Mouse (Mus musculus) neutrophil, adult 5-6 weeks (primary cell): ENCODE data around the gene Rbm19. TPM values are rescaled to one million over a fixed set of nuclear protein-coding genes. Genes with fewer than 3 reads are reported as not detected.

Experiments
- ATAC-seq: fragments of 151-379, 151-347 bp; 2 replicates; pipeline ENCODE4 v1.8.0; 2017; ENCODE audit warnings: mild to moderate bottlenecking, moderate TSS enrichment; ENCODE audit not compliant: insufficient number of reproducible peaks, poor library complexity, low FRiP score, severe bottlenecking; ENCODE audit errors: extremely low read depth
- total RNA-seq: library from RNA; stranded (forward); fragments of 200-1000 nt; gene quantifications from 2 replicates; pipeline ENCODE4 v1.2.3, GENCODE M21; 2017

The Rbm19 gene
- total RNA-seq, 1 experiment from 2014 or later = 29.0 TPM

GRCm38 (mm10) chr5:120158476-120158875 is 42.2 kb downstream of the Rbm19 start:
- no peak for ATAC-seq

GRCm38 (mm10) chr5:120160923-120161658 is 44.8 kb downstream of the Rbm19 start:
- ATAC-seq = no peak

- ATAC-seq = no peak
Observed at GRCm38 (mm10) chr5:120162689-120163088, 46.4 kb downstream of the Rbm19 start.

GRCm38 (mm10) chr5:120163428-120163827 is 47.2 kb downstream of the Rbm19 start:
- ATAC-seq = no peak

- no peak for ATAC-seq
Observed at GRCm38 (mm10) chr5:120164450-120164849, 48.2 kb downstream of the Rbm19 start.

- ATAC-seq = no peak
Observed at GRCm38 (mm10) chr5:120165061-120165942, 49.0 kb downstream of the Rbm19 start.

GRCm38 (mm10) chr5:120167787-120168325 is 51.6 kb downstream of the Rbm19 start:
- no peak for ATAC-seq

GRCm38 (mm10) chr5:120171865-120172728 is 55.8 kb downstream of the Rbm19 start:
- ATAC-seq = no peak

GRCm38 (mm10) chr5:120172729-120173101 is 56.5 kb downstream of the Rbm19 start:
- no peak for ATAC-seq

GRCm38 (mm10) chr5:120174317-120174716 is 58.1 kb downstream of the Rbm19 start:
- ATAC-seq = no peak

GRCm38 (mm10) chr5:120175217-120175616 is 59.0 kb downstream of the Rbm19 start:
- ATAC-seq = no peak

- ATAC-seq = no peak
Observed at GRCm38 (mm10) chr5:120176246-120177065, 60.2 kb downstream of the Rbm19 start.

- ATAC-seq = no peak
Observed at GRCm38 (mm10) chr5:120177066-120177340, 60.7 kb downstream of the Rbm19 start.

- no peak for ATAC-seq
Observed at GRCm38 (mm10) chr5:120180102-120180501, 63.8 kb downstream of the Rbm19 start.

- ATAC-seq = no peak
Observed at GRCm38 (mm10) chr5:120181384-120181783, 65.1 kb downstream of the Rbm19 start.

GRCm38 (mm10) chr5:120183321-120183720 is 67.1 kb downstream of the Rbm19 start:
- no peak for ATAC-seq

GRCm38 (mm10) chr5:120183790-120184189 is 67.5 kb downstream of the Rbm19 start:
- ATAC-seq = no peak

GRCm38 (mm10) chr5:120185949-120186348 is 69.7 kb downstream of the Rbm19 start:
- no peak for ATAC-seq
